30 mouse cellular contexts compared by ENCODE assay signal in genomic region chr13:11964391-11964790, GRCm38 (mm10).
A peak's percentile ranks its signal among the peaks of the same experiment; 100 is the strongest.
DNase-seq lines count a peak whose midpoint lies in the region; ATAC-seq and TF ChIP-seq lines count a peak whose summit lies in the region.
"Had no signal": no experiment of that assay in that cellular context is flagged by ENCODE, and none has a peak within 500 bp of the region (broad histone marks: within the 10 kb centered on the region; RNA-seq: fewer than 3 reads in every experiment).

No protein-coding gene starts in this region.

- H3K36me3 ChIP-seq in hindbrain, postnatal 0 days (ENCODE audit: insufficient read depth, low read length) = no peaks in the 10 kb centered on the region
- H3K36me3 ChIP-seq in hindbrain, embryonic 11.5 days (ENCODE audit: control insufficient read depth, insufficient read depth, low read length) = no peaks in the 10 kb centered on the region
- no peaks in the 10 kb centered on the region for H3K36me3 ChIP-seq in midbrain, embryonic 14.5 days (ENCODE audit: control insufficient read depth, insufficient read depth, low read length)
- no peaks in the 10 kb centered on the region for H3K36me3 ChIP-seq in midbrain, embryonic 13.5 days
- H3K36me3 ChIP-seq: embryonic facial prominence, embryonic 12.5 days; G1E; hindbrain, embryonic 12.5 days; limb, embryonic 10.5 days; limb, embryonic 15.5 days; liver, embryonic 13.5 days; neural tube, embryonic 12.5 days; stomach, embryonic 15.5 days had no signal

- H3K9me3 ChIP-seq in hindbrain, postnatal 0 days (ENCODE audit: low read length) = no peaks in the 10 kb centered on the region
- H3K9me3 ChIP-seq in hindbrain, embryonic 11.5 days (ENCODE audit: control insufficient read depth, low read length) = no peaks in the 10 kb centered on the region
- no peaks in the 10 kb centered on the region for H3K9me3 ChIP-seq in midbrain, embryonic 14.5 days (ENCODE audit: control insufficient read depth, low read length)
- no peaks in the 10 kb centered on the region for H3K9me3 ChIP-seq in midbrain, embryonic 13.5 days
- H3K9me3 ChIP-seq: embryonic facial prominence, embryonic 12.5 days; G1E; hindbrain, embryonic 12.5 days; limb, embryonic 10.5 days; limb, embryonic 15.5 days; liver, embryonic 13.5 days; neural tube, embryonic 12.5 days; stomach, embryonic 15.5 days had no signal

- no peak overlapping the region for H3K4me2 ChIP-seq in hindbrain, postnatal 0 days (ENCODE audit: low read depth, low read length)
- H3K4me2 ChIP-seq in hindbrain, embryonic 11.5 days (replicated peaks; ENCODE audit: low read depth, low read length) = no peak overlapping the region
- H3K4me2 ChIP-seq in midbrain, embryonic 14.5 days (ENCODE audit: low read length) = no peak overlapping the region
- no peak overlapping the region for H3K4me2 ChIP-seq in midbrain, embryonic 13.5 days (replicated peaks)
- H3K4me2 ChIP-seq: embryonic facial prominence, embryonic 12.5 days; hindbrain, embryonic 12.5 days; limb, embryonic 15.5 days; liver, embryonic 13.5 days; neural tube, embryonic 12.5 days; stomach, embryonic 15.5 days had no signal

- TF ChIP-seq POLR2A in brain, embryonic 14.5 days (IDR thresholded peaks at IDR 0.05; ENCODE audit: borderline replicate concordance, extremely low read depth, insufficient read depth, insufficient read length, poor library complexity, severe bottlenecking) = no peak

- H3K4me1 ChIP-seq in hindbrain, postnatal 0 days (ENCODE audit: insufficient read depth, low read length) = no peaks in the 10 kb centered on the region
- H3K4me1 ChIP-seq in hindbrain, embryonic 11.5 days (replicated peaks; ENCODE audit: control insufficient read depth, insufficient read depth, low read length) = no peaks in the 10 kb centered on the region
- H3K4me1 ChIP-seq in midbrain, embryonic 14.5 days (ENCODE audit: control insufficient read depth, insufficient read depth, low read length) = no peaks in the 10 kb centered on the region
- no peaks in the 10 kb centered on the region for H3K4me1 ChIP-seq in midbrain, embryonic 13.5 days (replicated peaks)
- H3K4me1 ChIP-seq: embryonic facial prominence, embryonic 12.5 days; hindbrain, embryonic 12.5 days; limb, embryonic 10.5 days; limb, embryonic 15.5 days; liver, embryonic 13.5 days; neural tube, embryonic 12.5 days; stomach, embryonic 15.5 days had no signal

- no peaks in the 10 kb centered on the region for H3K27me3 ChIP-seq in hindbrain, postnatal 0 days (ENCODE audit: insufficient read depth, low read length)
- H3K27me3 ChIP-seq in hindbrain, embryonic 11.5 days (ENCODE audit: control insufficient read depth, insufficient read depth, low read length) = no peaks in the 10 kb centered on the region
- no peaks in the 10 kb centered on the region for H3K27me3 ChIP-seq in midbrain, embryonic 14.5 days (ENCODE audit: control insufficient read depth, insufficient read depth, low read length)
- H3K27me3 ChIP-seq in midbrain, embryonic 13.5 days = no peaks in the 10 kb centered on the region
- H3K27me3 ChIP-seq: embryonic facial prominence, embryonic 12.5 days; hindbrain, embryonic 12.5 days; limb, embryonic 15.5 days; liver, embryonic 13.5 days; neural tube, embryonic 12.5 days; stomach, embryonic 15.5 days had no signal

- DNase-seq in cerebellum, postnatal 10 days = peak; percentile 50 to 57
- no peak for DNase-seq in cerebellum, postnatal 36 days
- peak; percentile 34 for DNase-seq in hindbrain, postnatal 0 days (ENCODE audit: low spot score)
- DNase-seq in hindbrain, embryonic 11.5 days (ENCODE audit: low spot score) = no peak
- peak; percentile 21 for DNase-seq in midbrain, embryonic 14.5 days
- DNase-seq in brain, embryonic 14.5 days (ENCODE audit: low read depth) = peak; percentile 10
- DNase-seq: adrenal gland, postnatal 25 days; embryo, embryonic 11 days; gastrocnemius, postnatal 10 days; heart, postnatal 14 days; kidney, adult 8-10 months; kidney, postnatal 4 days; liver, embryonic 13.5 days; lung, adult 18-20 months; right cerebral cortex, postnatal 25 days; thymus, postnatal 14 days had no signal

- no peak overlapping the region for H3K9ac ChIP-seq in hindbrain, postnatal 0 days (replicated peaks; ENCODE audit: low read length)
- no peak overlapping the region for H3K9ac ChIP-seq in hindbrain, embryonic 11.5 days (ENCODE audit: low read depth, low read length)
- no peak overlapping the region for H3K9ac ChIP-seq in midbrain, embryonic 14.5 days (replicated peaks; ENCODE audit: low read length)
- H3K9ac ChIP-seq in midbrain, embryonic 13.5 days (replicated peaks) = no peak overlapping the region
- H3K9ac ChIP-seq: embryonic facial prominence, embryonic 12.5 days; hindbrain, embryonic 12.5 days; limb, embryonic 15.5 days; liver, embryonic 13.5 days; neural tube, embryonic 12.5 days; stomach, embryonic 15.5 days had no signal

- H3K27ac ChIP-seq in hindbrain, postnatal 0 days = no peak overlapping the region
- no peak overlapping the region for H3K27ac ChIP-seq in hindbrain, embryonic 11.5 days (ENCODE audit: low read depth, low read length)
- no peak overlapping the region for H3K27ac ChIP-seq in midbrain, embryonic 14.5 days (replicated peaks; ENCODE audit: low read depth, low read length)
- no peak overlapping the region for H3K27ac ChIP-seq in midbrain, embryonic 13.5 days
- H3K27ac ChIP-seq: embryonic facial prominence, embryonic 12.5 days; hindbrain, embryonic 12.5 days; kidney, postnatal 0 days; limb, embryonic 10.5 days; limb, embryonic 15.5 days; liver, embryonic 13.5 days; macrophage; neural tube, embryonic 12.5 days; stomach, embryonic 15.5 days had no signal

- ATAC-seq in hindbrain, postnatal 0 days = no peak
- no peak for ATAC-seq in hindbrain, embryonic 11.5 days (ENCODE audit: low FRiP score)
- ATAC-seq in midbrain, embryonic 14.5 days (ENCODE audit: low FRiP score, low TSS enrichment) = no peak
- no peak for ATAC-seq in midbrain, embryonic 13.5 days
- ATAC-seq: intestine, embryonic 16.5 days; midbrain, embryonic 16.5 days; Patski had no signal

- no peak for TF ChIP-seq CTCF in hindbrain, postnatal 0 days (IDR thresholded peaks at IDR 0.05; ENCODE audit: low read depth)
- no peak for TF ChIP-seq CTCF in brain, embryonic 14.5 days (IDR thresholded peaks at IDR 0.05; ENCODE audit: borderline replicate concordance, extremely low read depth, insufficient read depth, insufficient read length)

- H3K4me3 ChIP-seq in hindbrain, postnatal 0 days (ENCODE audit: low read length) = no peak overlapping the region
- H3K4me3 ChIP-seq in hindbrain, embryonic 11.5 days (ENCODE audit: low read depth, low read length) = no peak overlapping the region
- H3K4me3 ChIP-seq in midbrain, embryonic 14.5 days (replicated peaks; ENCODE audit: low read depth, low read length) = no peak overlapping the region
- H3K4me3 ChIP-seq in midbrain, embryonic 13.5 days (replicated peaks) = no peak overlapping the region
- H3K4me3 ChIP-seq: embryonic facial prominence, embryonic 12.5 days; hindbrain, embryonic 12.5 days; limb, embryonic 10.5 days; limb, embryonic 15.5 days; liver, embryonic 13.5 days; myocyte; neural tube, embryonic 12.5 days; stomach, embryonic 15.5 days had no signal

Comparison
In these comparisons a context has a peak if more than half of its experiments do, and no peak if none do; other contexts are left out.
1. DNase-seq: peak in cerebellum, postnatal 10 days (2 of 2), hindbrain, postnatal 0 days (single experiment), midbrain, embryonic 14.5 days (single experiment) and brain, embryonic 14.5 days (single experiment); none in cerebellum, postnatal 36 days (0 of 2) and hindbrain, embryonic 11.5 days (single experiment).